Mouse (Mus musculus): Measurements from ENCODE around the gene S100a11. TPM values are rescaled to one million over a fixed set of nuclear protein-coding genes. Genes with fewer than 3 reads are reported as not detected.

The S100a11 gene
- total and polyA plus RNA-seq, 3 experiments: 0.32 TPM; not detected in 2

GRCm38 (mm10) chr3:93506881-93507325 lies 13.4 kb upstream of the S100a11 start:
- Histone ChIP-seq H3K27ac (ENCODE audit: control insufficient read depth, low read depth, low read length) (no peak overlapping the region), H3K4me3 (ENCODE audit: control insufficient read depth in 1 of 2, insufficient read depth in 1 of 2, low read depth in 2 of 2, low read length in 2 of 2) (no peak overlapping the region)
- no peak for DNase-seq (ENCODE audit: low read depth, low spot score)

DNA sequence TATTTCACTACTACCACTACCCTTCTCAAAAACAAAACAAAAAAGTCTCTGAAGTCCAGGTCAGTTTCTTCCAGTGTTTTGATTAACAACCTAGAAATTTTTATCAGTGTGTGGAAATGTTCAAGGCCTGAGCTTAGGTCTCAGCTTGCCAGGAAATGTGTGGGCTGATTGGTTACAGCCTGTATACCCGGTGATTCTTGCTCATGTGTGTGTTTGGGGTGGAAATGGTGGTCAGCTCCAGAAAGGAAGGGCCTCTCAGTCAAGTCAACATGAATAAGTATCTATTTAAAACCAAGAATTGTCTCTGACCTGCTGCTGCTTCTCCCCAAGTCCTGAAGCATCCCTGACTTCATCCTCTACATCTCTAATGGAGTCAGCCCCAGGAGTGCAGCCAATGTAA lies 11.0 kb upstream of the S100a11 start:
- Histone ChIP-seq H3K4me1 (ENCODE audit: control insufficient read depth in 1 of 2, insufficient read depth in 2 of 2, low read length in 2 of 2) (no peaks in the 10 kb centered on the region; a peak in 1 of 4 replicates), H3K36me3 (ENCODE audit: control insufficient read depth in 1 of 2, insufficient read depth in 2 of 2, low read length in 2 of 2) (no peaks in the 10 kb centered on the region), H3K9me3 (replicated peaks; ENCODE audit: insufficient read depth, low read length) (no peaks in the 10 kb centered on the region), H3K27me3 (ENCODE audit: control insufficient read depth in 1 of 2, insufficient read depth in 2 of 2, low read length in 2 of 2) (peaks cover 0 to 6% of the 10 kb centered on the region in 2 experiments; a peak in 2 of 4 replicates), H3K27ac (ENCODE audit: control insufficient read depth, low read depth, low read length) (no peak overlapping the region), H3K79me2 (ENCODE audit: control insufficient read depth, insufficient read depth, low read length, poor library complexity) (no peaks in the 10 kb centered on the region), H3K4me3 (ENCODE audit: control insufficient read depth in 1 of 2, insufficient read depth in 1 of 2, low read depth in 2 of 2, low read length in 2 of 2) (no peak overlapping the region), H3K9ac (ENCODE audit: control insufficient read depth, low read depth, low read length, poor library complexity, severe bottlenecking) (no peak overlapping the region)
- DNase-seq (ENCODE audit: low read depth, low spot score): no peak
- no peak for TF ChIP-seq CHD2 (IDR thresholded peaks at IDR 0.05; ENCODE audit: low read length)
- no peak for TF ChIP-seq MAZ (IDR thresholded peaks at IDR 0.05; ENCODE audit: low read depth, low read length)
- no peak for TF ChIP-seq ZNF384 (IDR thresholded peaks at IDR 0.05; ENCODE audit: low read depth, low read length)
- no peak for TF ChIP-seq TAL1 (IDR thresholded peaks at IDR 0.05; ENCODE audit: low read length)
- TF ChIP-seq NRF1 (IDR thresholded peaks at IDR 0.05; ENCODE audit: insufficient read depth, low read depth, low read length, poor library complexity, severe bottlenecking): no peak
- TF ChIP-seq TCF12 (IDR thresholded peaks at IDR 0.05; ENCODE audit: low read depth, low read length): no peak
- TF ChIP-seq ZC3H11A (IDR thresholded peaks at IDR 0.05; ENCODE audit: low read depth, low read length): no peak
- TF ChIP-seq MYB (IDR thresholded peaks at IDR 0.05; ENCODE audit: low read depth, low read length): no peak
- no peak for TF ChIP-seq SMC3 (IDR thresholded peaks at IDR 0.05; ENCODE audit: low read depth, low read length)

More at GRCm38 (mm10) chr3:93506881-93507325, 13.4 kb upstream of the S100a11 start:
- no peak for TF ChIP-seq POLR2A (IDR thresholded peaks at IDR 0.05; ENCODE audit: control insufficient read depth in 1 of 2, insufficient read depth in 1 of 2, low read depth in 1 of 2, low read length in 2 of 2, poor library complexity in 1 of 2)
- no peak for TF ChIP-seq ZC3H11A (IDR thresholded peaks at IDR 0.05; ENCODE audit: low read depth, low read length)
- TF ChIP-seq E2F4 (IDR thresholded peaks at IDR 0.05; ENCODE audit: borderline replicate concordance, low read depth, low read length): no peak
- TF ChIP-seq ZNF384 (IDR thresholded peaks at IDR 0.05; ENCODE audit: low read depth, low read length): no peak
- TF ChIP-seq BHLHE40 (IDR thresholded peaks at IDR 0.05; ENCODE audit: borderline replicate concordance, low read depth, low read length): no peak
- no peak for TF ChIP-seq GABPA (IDR thresholded peaks at IDR 0.05; ENCODE audit: low read depth, low read length)
- no peak for TF ChIP-seq ETS1 (IDR thresholded peaks at IDR 0.05; ENCODE audit: low read depth, low read length)
- TF ChIP-seq MXI1 (IDR thresholded peaks at IDR 0.05; ENCODE audit: low read depth, low read length): no peak
- no peak for TF ChIP-seq UBTF (IDR thresholded peaks at IDR 0.05; ENCODE audit: borderline replicate concordance, insufficient read depth, low read depth, low read length)
- no peak for TF ChIP-seq CTCF (IDR thresholded peaks at IDR 0.05 in 2 of 3, conservative IDR thresholded peaks at IDR 0.05 in 1 of 3; ENCODE audit: control insufficient read depth in 1 of 3, insufficient read depth in 1 of 3, low read depth in 2 of 3, low read length in 3 of 3, poor library complexity in 1 of 3, severe bottlenecking in 1 of 3)
- TF ChIP-seq GATA1 (IDR thresholded peaks at IDR 0.05; ENCODE audit: low read depth, low read length): no peak
- no peak for TF ChIP-seq NELFE (IDR thresholded peaks at IDR 0.05; ENCODE audit: low read depth, low read length)
- no peak for TF ChIP-seq RCOR1 (IDR thresholded peaks at IDR 0.05; ENCODE audit: low read depth, low read length)
- no peak for TF ChIP-seq TAL1 (IDR thresholded peaks at IDR 0.05; ENCODE audit: low read length)
- no peak for TF ChIP-seq SIN3A (IDR thresholded peaks at IDR 0.05; ENCODE audit: low read length)
- no peak for TF ChIP-seq NRF1 (IDR thresholded peaks at IDR 0.05; ENCODE audit: insufficient read depth, low read depth, low read length, poor library complexity, severe bottlenecking)
- TF ChIP-seq TCF12 (IDR thresholded peaks at IDR 0.05; ENCODE audit: low read depth, low read length): no peak
- Histone ChIP-seq H3K36me3 (ENCODE audit: control insufficient read depth in 1 of 2, insufficient read depth in 2 of 2, low read length in 2 of 2) (no peaks in the 10 kb centered on the region), H3K9ac (ENCODE audit: control insufficient read depth, low read depth, low read length, poor library complexity, severe bottlenecking) (no peak overlapping the region), H3K9me3 (replicated peaks; ENCODE audit: insufficient read depth, low read length) (no peaks in the 10 kb centered on the region), H3K27me3 (ENCODE audit: control insufficient read depth in 1 of 2, insufficient read depth in 2 of 2, low read length in 2 of 2) (peaks cover 0 to 4% of the 10 kb centered on the region in 2 experiments; a peak in 2 of 4 replicates), H3K4me1 (ENCODE audit: control insufficient read depth in 1 of 2, insufficient read depth in 2 of 2, low read length in 2 of 2) (no peaks in the 10 kb centered on the region; a peak in 1 of 4 replicates), H3K79me2 (ENCODE audit: control insufficient read depth, insufficient read depth, low read length, poor library complexity) (no peaks in the 10 kb centered on the region)

All from MEL (cell line).